Mouse (Mus musculus) monocyte, adult 2 months (primary cell): ENCODE results near the gene Tspan17.

Experiments used
- DNase-seq, 2 experiments: peaks; one replicate each; pipeline ENCODE4 v3.0.0; 2022; ENCODE audit warnings: low spot score in 2 of 2, low read depth in 1 of 2

Tspan17 gene

DNA sequence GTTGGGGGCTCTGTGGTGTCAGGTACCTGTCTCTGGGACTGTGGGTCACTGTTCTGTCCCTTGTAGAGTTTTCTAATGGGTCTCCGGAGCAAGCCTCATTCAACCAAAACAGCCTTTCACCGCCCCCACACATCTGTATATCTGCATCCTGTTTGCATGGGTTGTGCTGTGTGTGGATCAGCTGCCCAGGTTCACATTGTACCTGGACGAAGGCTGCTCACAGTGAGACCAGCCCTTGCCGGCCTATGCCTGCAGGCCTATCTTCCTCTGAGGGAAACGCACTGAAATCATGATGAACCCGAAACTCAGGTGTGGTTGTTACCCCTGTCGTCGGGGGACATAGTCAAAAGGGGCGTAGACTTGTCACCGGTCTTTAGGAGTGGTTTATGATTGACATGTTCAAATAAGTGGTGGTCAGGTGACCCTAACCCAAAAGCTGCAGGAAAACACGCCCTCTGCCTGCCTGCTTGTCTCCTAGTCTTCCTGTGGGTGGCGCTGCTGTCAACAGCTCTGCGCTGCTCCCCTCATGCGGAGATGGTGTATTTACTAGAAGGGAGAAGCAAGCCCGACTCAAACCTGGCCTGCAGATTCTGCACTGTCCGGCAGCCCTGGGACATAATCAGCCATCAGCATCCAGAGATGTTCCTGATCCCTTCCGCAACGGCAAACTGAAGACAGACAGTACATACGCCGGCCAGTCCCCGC, 16.1 kb downstream of the Tspan17 start:
- no peak for DNase-seq

DNA sequence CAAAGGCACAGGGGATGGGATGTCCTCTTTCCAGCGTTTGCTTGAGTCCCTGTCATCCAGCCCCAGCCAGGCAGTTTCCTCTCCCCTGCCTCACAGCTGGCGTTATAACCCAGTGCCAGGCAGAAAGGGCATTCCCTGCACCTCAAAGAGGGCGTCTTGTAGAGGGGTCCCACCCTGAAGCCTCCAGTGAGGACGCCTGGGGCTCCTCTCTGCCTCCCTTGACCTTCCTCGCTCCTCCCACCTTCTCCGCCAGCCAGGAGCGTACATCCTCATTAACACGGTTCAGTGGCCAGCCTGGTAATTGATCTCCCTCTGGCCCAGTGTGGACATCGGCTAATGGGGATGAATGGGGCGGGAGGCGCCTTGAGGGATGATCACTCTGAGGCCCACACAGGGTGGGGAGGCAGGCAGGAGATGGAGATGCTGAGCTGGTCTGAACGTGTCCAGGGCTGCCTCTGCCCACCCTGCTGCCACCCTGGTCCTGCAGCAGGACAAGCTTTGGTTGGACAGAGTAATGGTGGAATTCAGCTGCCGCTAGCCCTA, 17.3 kb downstream of the Tspan17 start:
- no peak for DNase-seq

DNA sequence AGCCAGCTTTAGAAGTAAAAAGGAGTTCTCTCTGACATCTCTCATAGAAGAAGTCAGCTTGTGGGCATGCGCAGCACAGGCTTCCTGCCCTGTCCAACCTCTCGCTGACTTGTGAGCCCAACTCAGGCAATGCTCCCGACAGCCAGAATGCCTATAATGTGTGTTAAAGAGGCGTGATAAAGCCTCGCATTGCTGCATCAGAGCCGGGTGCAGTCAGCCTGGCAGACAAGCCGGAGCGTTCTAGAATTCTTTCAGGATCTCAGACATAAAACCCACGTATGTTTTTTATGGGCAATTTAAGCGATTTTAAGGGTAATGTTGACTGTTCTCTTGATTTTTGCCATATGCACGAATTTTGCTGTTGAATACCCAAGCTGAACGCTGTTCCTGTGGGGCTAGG, 18.9 kb downstream of the Tspan17 start:
- DNase-seq: no peak

DNA sequence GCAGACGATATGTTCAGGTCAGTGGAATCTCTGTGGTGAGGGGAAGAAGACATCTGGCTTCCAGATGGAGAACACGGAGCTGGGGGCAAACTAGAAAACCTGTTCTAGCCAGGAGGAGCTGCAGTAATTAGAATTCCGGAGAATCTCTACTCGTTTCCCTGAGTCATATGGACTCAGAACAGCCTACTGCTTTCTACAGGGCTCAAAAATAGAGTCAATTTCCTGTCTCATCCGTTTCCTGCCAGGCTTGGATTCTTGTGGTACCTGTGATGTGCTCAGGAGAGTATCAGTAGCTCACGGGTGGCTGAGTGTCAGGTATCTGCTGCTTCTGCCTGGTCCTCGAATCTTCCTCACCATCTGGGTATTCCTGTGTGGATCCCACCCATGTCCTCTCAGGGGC, 22.3 kb downstream of the Tspan17 start:
- DNase-seq: no peak

DNA sequence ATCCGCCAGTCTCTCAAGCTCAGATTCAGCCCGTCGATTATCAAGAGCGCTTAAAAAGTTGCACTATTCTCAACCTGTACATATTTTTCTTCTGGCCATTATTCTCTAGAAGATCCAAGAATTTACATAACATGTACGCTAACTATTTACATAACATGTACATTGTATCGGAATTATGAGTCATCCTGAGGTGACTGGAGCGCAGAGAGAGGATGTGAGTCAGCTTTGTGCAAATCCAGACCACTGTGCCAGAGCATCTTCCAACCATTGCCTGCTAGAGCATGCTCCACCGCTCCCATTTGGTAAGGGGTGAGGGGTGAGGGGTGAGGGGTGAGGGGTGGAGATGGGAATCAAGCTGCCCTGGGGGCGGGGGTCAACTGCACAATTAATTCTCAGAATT, 24.2 kb downstream of the Tspan17 start:
- DNase-seq: no peak

DNA sequence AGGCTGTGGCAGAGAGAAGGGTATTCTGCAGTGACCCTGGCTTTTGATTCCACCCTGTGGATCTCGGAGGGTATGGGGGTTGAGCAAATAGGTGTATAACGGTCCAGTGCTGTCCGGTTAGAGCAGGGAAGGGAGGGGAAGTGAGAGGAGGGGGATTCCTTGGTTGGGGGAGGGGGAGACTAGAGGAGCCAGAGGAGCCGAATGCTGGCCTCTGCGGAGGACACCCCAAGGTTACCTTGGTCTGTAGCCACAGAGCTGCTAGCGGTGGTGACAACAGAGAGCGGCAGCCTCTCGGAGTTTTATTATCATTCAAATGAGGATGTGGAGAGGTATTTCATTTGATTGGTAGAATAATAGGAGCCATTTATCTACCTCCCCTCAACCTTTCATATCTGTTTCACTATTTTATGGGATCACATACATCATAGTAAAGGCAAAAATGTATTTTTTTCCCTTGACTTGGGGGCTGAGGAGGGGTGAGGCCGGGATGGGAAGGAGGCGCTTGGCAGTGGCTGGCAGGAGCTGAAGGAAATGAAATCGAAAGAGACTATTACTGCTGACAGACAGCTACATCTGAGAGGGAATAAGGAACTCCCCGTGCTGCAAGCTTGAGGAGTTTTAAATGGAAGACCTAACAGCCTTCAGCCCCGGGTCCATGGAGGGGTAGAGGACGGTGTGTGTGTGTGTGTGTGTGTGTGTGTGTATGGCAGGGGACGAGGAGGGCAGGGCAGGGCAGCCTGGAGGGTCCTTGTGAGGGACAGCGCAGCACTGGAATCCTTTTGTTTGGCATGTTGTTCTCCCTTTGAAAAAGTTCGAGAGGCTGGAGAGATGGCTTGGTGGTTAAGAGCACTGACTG, 29.4 kb downstream of the Tspan17 start:
- no peak for DNase-seq

DNA sequence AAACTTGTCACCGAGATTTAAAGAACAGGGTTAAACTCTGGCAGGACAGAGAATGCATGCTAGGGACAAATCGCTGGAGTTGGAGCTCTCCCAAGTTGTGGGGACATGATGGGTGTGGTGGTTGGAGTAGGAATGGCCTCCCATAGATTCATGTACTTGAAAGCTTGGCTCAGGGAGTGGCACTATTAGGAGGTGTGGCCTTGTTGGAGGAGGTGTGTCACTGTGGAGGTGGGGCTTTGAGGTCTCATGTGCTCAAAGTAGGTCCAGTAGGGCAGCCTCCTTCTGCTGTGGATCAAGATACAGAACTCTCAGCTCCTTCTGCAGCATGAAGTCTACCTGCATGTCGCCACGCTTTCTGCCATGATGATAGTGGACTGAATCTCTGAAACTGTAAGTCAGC, 31.9 kb downstream of the Tspan17 start:
- no peak for DNase-seq

DNA sequence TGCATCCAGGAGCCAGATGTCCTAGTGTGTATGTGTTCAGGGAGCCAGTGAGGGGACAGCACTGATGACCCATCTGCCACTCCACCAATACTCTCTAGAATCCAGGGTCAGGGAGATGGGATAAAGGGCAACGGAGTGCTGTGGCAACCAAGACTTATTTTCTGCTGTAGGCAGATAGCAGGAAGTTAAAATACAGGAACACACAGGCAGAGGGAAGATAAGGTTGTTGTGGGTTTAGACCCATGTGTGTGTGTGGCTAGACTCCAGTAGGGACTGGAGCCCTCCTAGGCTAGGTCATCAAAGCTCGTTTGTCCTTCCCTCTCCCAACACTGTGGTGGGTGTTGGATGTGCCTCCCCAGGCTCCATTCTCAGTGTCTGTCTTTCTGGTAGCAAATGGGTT, 32.8 kb downstream of the Tspan17 start:
- no peak for DNase-seq

DNA sequence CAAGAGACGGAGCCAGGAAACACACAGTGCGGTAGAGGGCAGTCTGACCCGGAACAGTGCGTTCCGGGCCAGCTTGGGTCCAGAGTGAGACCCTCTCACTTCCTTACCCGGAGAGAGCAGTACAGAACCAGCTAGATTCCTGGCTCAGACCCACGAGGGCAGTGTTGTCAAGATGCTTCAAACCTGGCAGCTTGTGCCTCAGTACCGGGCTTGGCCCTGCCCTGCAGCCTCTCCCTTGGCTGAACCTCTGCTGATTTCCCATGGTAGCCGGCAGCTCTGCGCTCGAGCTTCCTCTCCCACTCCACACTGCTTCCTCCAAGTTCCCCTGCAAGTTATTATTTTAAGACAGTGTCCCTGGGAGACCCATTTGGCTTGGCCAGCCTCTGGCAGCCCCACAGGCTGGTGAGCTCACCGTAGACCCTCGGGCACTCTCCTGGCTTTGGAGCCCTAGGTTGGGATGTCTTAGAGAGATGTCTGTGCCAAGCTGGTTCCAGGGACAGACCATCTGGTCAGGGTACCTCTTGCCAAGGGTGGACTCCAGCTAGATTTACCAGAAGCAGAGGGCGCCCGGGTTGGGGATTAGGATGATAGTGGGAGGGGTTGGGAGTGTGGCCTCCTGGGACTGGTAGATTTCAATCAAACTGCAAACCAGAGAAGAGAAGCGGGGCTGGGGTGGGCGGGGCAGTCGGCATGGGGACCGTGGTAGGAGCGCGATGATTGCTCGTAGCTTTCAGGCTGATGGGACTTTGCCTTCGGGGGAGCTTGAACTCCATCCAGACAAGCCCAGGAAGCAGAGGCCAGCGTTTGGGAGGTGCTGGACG, 35.1 kb downstream of the Tspan17 start:
- no peak for DNase-seq

DNA sequence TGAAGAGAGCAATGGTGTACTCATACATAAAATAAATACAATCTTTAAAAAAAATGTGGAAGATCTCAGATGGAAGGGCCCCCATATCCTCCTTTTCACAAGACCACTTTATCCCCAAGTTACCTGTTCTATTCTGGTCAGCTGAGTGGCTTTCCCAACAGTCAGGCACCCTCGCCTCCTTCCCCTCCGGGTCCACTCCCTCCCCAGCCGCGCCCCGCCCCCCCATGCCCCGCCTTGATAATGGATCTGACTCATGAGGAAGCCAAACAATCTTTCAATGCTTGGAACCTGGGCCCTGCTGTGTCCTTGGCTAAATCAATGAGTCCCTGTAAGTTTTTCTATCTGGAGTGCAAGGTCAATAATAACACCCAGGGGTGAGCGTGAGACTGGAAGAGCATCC, 38.8 kb downstream of the Tspan17 start:
- DNase-seq: no peak

DNA sequence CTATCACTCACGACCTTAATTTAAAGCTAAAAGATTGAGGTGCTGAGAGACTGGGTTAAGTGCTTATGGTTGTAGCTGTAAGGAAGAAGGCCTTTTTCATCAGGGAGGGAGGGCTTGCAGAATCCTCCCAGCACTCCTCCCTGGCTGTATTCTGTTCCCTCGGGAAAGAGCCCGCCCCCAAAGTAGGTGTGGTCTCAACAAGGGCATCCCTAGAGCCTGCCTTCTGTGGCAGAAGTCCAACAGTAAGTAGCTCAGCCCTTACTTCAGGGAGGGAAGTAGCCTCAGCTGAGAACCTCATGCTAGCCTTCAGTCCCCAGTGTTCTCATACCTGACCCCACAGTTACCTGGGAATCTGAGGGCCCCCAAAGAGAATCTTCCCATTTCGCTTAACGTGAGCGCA, 39.3 kb downstream of the Tspan17 start:
- no peak for DNase-seq

DNA sequence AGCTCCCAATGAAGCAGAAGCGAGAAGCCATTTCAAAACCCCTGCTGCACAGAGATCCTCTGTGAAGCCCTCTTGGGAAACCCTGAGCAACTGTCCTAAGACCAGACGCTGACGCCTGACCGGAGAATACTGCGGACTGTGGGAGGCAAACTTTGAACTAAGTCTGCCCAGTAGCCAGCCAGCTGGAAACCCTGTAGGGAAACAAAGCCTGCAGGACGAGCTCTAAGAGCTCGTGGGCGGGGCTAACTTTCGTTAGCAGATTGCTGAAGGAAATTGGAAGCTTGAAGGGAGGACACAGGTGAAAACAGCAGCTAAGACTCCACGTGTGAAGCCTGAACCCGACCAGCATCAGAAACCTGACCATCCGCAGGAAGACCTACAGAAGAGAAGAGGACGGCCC, 40.3 kb downstream of the Tspan17 start:
- DNase-seq: no peak

DNA sequence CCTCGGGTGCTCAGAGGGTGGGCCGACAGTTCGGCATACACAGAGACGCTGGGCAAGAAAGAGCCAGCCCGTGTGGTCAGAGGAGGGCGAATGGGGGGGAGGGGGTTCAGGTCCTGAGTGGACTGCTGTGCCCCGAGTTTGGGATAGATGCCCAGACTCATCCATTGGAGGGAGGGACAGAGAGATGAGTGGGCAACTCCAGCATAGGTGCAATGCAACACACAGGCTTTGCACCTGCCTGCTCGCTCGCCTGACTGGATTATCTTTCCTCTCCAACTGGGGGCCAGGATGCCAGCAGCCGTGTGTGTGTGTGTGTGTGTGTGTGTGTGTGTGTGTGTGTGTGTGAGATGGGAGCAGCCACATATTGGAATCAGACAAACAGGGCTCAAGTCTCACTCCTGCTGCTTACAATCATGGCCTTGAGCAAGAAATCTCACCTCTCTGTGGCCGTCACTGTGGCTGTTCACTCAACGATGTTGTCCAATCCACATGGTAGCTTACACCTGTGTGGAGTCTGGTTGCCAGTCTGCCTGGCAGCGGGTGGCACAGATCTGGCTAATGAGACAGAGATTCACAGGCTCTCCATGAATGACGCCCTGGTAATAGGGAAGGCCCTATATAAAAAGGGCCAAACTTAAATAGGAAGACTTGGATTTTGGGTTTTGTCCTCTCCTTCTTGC, 47.3 kb downstream of the Tspan17 start:
- no peak for DNase-seq

DNA sequence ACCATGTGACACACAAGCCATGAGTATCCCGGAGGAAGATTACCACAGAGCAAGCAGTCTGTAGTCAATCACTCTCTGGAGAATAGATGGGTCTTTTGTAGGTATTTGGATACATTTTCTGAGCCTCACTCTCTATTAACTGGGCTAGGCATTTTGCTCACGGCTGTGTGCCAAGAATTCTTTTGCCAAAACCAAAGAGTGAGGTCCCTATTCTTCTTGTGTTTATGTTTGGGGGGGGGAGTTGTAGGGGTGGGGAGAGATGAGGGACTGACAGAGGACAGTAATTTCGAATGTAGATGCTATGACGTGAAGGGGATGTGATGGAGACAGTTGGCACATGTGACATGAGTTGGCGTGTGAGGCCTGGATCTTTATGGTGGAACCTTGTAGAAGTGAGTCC, 47.9 kb downstream of the Tspan17 start:
- DNase-seq: no peak

DNA sequence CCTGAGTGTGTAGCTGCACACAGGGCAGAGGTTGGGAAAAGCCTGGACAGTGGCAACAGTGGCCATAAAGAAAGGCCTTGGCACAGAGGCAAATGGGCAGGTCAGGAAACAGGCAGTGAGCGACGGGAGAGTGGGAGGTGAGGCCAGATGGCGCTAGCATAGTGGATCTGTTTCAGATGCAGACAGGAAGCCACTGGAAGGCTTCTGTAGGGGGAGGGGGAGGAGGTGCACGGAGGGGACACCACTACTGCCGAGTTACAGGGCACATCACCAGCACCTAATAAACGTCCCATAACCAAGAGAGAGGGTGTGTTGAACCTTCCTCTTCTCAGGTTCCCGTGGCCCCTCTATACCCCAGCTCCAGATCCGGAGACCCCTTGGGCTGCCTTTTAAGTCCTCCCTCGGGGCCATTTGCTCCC, 48.3 kb downstream of the Tspan17 start:
- no peak for DNase-seq

DNA sequence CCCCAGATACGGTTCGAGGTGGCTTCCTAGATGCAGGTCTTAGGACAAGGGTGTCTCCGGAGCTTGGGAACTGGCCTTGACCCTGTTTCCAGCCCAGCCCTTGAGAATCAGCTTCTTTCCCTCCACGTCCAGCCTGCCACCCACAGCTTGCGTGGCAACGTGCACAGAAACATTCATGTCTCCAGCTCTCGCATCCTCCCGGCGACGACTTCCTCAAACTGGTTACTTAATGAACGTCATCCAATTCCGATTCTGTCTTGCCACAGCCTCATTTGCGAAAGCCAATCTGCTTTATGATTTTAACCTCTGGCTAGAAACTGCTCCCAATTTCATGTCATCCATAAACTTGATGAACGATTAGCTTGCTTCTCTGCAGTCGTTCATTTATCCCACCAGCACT, 49.4 kb downstream of the Tspan17 start:
- DNase-seq: no peak

DNA sequence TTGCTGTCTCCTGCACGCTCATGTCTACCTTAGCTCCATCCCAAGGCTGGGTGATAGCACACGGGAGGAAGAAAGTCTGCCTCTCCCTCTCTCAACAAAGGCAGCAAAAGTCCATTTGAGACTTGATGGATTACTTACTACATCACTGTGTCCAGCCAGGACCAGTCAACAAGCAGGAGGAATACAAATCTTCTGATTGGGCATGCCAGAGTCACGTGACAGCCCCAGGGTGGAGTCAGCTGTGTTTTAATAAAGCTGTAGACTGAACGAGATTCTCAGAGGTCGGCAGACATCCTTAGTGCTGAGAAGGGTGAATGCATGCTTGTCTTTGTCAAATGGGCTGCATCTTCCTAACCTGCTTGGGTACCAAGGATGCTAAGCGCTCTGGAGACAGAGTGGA, 50.0 kb downstream of the Tspan17 start:
- DNase-seq: no peak

DNA sequence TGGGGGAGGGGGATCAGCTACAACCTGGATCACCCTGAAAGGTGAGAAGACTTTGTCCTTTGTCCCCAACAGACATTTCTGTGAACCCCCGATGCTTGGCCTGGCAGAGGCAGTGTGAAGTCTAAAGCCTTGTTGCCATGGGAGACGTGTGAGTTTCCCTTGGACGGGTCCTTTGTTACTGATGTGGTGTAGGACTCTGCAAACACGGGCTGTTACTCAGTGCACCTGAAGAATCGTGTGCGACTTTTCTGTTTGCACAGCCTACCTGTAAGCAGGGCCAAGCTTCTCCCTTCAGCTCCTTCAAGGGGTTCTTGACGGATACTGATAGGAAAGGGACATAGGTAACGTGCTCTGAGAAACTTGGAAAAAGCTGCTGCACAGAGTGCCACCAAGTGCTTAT, 55.4 kb downstream of the Tspan17 start:
- no peak for DNase-seq
